Mouse (Mus musculus): ENCODE measurements around the gene Zfp57. TPM values are rescaled to one million over a fixed set of nuclear protein-coding genes. Genes with fewer than 3 reads are reported as not detected.
"Not testable (repeated sequence)": the region's sequence is repeated elsewhere in the genome, so short reads cannot be mapped to it uniquely, and the experiment has no call there.

Zfp57 gene
- under 1 TPM in 3 of 4 experiments, not detected in 1; 0.12 to 0.38 (median 0.27) TPM for total RNA-seq (2022)

- no peak for DNase-seq (ENCODE audit: low spot score in 2 of 2)
Observed at GRCm38 (mm10) chr17:37000863-37001262, at the start of gene Zfp57. Zfp57 (plus strand) TSS chr17:37001163.

DNA sequence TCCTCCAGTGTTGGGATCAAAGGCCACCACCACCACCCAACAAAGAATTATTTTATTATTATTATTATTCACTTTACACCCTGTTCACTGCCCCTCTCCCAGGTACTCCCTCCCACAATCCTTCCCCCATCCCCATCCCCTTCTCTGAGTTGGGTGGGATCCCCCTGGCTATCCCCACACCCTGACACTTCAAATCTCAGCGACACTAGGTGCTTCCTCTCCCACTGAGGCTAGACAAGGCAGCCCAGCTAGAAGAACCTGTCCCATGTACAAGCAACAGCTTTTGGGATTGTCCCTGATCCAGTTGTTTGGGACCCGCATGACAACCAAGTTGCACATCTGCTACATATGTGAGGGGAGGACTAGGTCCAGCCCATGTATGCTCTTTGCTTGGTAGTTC is 48.3 kb upstream of the Zfp57 start:
- no peak for DNase-seq (ENCODE audit: low spot score in 2 of 2)

DNA sequence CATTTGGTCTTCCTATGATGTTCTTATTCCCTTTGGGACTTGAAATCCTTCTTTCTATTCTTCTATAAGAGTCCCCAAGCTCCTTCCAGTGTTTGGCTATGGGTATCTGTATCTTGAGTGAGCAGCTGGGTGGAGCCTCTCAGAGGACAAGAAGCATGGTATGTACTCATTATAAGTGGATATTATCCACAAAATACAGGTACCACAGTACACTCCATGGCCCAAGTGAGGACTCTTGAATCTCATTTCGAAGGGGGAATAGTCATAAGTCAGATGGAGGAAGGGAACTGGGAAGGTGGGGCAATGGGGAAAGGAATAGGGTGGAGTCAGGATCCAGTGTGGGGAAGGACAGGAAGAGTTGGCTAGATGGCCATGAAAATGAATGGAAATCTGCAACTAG is 47.9 kb upstream of the Zfp57 start:
- DNase-seq (ENCODE audit: low spot score in 2 of 2): no peak

GRCm38 (mm10) chr17:36957999-36958743 is 42.8 kb upstream of the Zfp57 start, which contains the start of the genes Znrd1 and Znrd1as:
Znrd1 (minus strand) TSS chr17:36958559.
Znrd1as (plus strand) TSS chr17:36958592.
- peak; percentile 90 to 94 for DNase-seq (ENCODE audit: low spot score in 2 of 2)

DNA sequence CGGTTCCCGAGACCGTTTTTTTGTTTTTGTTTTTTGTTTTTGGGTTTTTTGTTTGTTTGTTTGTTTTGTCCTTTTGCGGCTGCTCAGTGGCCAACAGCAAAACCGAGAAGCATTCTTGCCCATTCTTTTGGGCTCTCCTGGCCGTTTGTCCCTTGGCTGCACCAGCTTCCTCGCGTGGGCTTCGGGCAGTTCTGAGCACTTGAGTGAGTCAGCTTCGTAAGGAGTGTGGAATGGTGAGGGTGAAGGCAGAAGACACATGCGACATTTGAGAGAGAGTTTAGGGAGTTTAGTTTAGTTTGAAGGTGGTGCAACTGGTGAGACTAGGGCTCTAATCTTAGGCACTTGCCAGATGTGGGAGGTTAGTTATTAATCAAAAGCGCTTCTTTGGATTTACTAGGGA is 42.1 kb upstream of the Zfp57 start:
- no peak for DNase-seq (ENCODE audit: low spot score in 2 of 2)

DNA sequence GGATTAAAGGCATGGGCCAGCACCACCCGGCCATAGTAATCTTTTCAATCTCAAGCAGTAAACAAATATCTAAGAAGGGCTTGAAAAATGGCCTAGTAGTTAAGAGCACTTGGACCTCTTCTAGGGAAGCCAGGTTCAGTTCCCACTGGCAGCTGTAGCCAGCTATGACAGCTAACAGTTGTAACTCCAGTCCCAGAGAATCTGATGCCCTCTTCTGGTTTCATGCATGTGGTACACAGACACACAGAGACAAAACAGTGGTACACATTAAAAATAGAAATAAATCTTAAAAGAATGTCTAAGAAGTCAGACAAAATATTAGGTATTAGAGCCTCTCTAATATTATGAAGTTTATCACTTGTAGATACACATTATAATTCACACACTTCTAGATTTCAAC is 39.8 kb upstream of the Zfp57 start:
- DNase-seq (ENCODE audit: low spot score in 2 of 2): no peak

- no peak for DNase-seq (ENCODE audit: low spot score in 2 of 2)
Observed at GRCm38 (mm10) chr17:36966875-36967274, 34.1 kb upstream of the Zfp57 start.

GRCm38 (mm10) chr17:36970316-36970890 is 30.6 kb upstream of the Zfp57 start:
- no peak for DNase-seq (ENCODE audit: low spot score in 2 of 2)

DNA sequence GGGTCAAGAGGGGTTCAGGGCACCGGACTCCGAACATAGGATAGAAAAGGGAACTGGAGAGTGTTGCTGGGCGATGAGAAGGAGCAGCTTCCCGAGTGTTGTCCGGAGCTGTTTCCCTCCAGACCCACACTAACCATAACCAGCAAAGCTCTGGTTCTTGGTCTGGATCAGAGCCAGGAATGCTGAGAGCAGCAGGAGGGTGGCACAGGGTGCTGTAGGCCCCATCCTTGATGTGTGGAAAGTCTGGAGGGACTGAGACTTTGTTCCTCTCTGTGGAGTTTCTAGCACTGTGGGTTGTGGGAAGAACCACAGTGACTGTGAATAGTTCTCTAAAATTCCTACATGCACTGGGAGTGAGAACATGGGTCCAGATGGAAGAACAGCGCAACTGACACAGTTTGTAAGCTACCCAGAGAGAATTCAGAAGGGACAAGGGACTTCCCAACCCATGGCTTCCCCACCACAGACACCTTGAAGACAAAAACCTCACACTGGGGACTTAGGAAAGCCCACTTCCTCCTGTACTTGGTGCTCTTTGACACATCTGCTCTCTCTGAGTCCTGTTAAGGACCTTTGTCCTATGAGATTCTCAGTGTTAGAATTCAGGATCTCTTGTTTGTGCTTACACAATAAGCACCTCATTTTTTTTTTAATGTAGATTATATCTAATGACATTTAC is 29.7 kb upstream of the Zfp57 start:
- no peak for DNase-seq (ENCODE audit: low spot score in 2 of 2)

DNA sequence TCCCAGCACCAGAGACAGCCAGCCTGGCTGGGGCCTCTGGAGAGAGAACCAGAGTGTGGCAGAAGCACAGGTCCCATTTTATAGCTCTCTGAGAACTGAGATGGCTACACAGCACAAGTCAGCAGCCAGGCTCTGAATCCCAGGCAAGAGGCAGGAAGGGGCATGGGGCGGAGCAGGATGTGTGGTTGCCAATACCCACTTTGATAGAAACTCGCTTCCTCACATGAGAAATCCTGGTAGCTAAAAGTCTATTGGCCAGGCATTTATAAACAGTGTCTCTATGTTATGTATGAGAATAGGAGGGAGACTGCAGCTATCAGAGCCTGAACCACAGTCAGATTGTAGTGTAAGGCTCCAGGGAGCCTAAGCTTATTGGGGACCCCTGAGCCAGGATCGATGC is 28.2 kb upstream of the Zfp57 start:
- DNase-seq (ENCODE audit: low spot score in 2 of 2): no peak

DNA sequence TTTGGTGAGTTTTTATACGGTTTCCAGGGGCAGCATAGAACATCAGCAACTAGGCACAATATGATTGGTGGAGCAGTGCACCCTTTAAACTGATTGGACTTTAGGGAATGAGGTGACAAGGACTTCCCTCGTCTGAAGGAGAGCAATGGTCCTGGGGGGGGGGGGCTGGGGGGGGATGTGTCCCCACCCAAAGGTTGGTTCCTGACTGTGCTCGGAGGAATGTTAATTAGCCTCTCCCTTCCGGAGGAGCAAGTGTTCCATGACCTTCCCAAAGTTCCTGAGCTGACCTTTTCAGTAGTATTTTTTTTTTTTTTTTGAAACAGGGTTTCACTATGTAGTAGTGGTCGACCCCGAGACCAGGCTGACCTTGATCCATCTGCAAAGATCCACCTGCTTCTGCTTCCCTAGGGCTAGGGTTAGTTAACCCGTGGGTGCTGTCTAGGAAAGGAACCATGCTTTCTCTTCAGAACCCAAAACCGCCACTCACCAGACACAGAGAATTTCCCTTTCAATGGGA is 27.6 kb upstream of the Zfp57 start:
- no peak for DNase-seq (ENCODE audit: low spot score in 2 of 2)

GRCm38 (mm10) chr17:36981221-36981813 is 19.6 kb upstream of the Zfp57 start, which contains the start of gene 2410137M14Rik:
2410137M14Rik (minus strand) TSS chr17:36981237.
- DNase-seq (ENCODE audit: low spot score in 2 of 2): peak; percentile 13 to 48

GRCm38 (mm10) chr17:36981845-36982244 is 19.1 kb upstream of the Zfp57 start:
- no peak for DNase-seq (ENCODE audit: low spot score in 2 of 2)

- DNase-seq (ENCODE audit: low spot score in 2 of 2): no peak
Observed at GRCm38 (mm10) chr17:36982253-36983155, 18.5 kb upstream of the Zfp57 start.

DNA sequence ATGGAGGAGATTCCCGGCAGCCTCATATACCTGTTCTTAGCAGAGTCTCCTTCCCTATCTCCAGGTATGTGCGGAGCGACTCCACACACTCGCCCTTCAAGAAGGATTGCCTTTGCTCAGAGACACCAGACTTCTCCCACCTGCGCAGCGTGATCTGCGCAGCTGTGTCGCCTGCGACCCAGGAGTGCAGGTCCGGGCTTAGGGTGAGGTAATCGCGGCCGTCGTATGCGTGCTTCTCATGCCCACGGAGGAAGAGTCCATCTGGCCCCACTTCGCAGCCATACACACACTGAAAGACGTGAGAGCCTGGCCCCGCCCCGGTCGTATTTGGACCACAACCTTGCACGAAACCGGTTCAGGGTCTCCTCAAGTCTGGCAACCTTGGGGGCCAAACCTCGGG is 12.5 kb upstream of the Zfp57 start:
- no peak for DNase-seq (ENCODE audit: low spot score in 2 of 2)

DNA sequence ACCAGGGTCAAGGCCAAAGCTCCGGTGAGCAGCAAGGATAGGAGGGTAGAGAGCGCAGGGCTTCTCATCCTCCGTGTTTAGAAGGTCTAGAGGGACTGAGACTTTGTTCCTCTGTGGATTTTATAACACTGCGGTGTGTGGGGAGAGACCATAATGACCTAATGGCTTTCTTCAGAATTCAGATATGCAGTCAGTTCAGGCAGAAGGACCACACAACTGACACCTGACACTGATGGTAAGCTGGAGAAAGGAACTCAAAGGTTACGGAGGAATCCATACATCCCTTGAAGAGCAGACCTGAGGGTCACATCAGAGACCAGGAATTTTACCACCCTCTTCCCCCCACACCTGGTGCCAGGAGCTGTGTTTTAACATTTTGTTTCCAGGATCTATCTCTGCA is 11.5 kb upstream of the Zfp57 start, which contains the start of gene H2-M5:
Gene H2-M5 (minus strand): TSS at position 101 of the 400 bp plus-strand sequence.
- DNase-seq (ENCODE audit: low spot score in 2 of 2): no peak

GRCm38 (mm10) chr17:36990630-36991029 is 10.3 kb upstream of the Zfp57 start:
- DNase-seq (ENCODE audit: low spot score in 2 of 2): not testable (repeated sequence)

- no peak for DNase-seq (ENCODE audit: low spot score in 2 of 2)
Observed at GRCm38 (mm10) chr17:36992336-36993104, 8.4 kb upstream of the Zfp57 start.

DNA sequence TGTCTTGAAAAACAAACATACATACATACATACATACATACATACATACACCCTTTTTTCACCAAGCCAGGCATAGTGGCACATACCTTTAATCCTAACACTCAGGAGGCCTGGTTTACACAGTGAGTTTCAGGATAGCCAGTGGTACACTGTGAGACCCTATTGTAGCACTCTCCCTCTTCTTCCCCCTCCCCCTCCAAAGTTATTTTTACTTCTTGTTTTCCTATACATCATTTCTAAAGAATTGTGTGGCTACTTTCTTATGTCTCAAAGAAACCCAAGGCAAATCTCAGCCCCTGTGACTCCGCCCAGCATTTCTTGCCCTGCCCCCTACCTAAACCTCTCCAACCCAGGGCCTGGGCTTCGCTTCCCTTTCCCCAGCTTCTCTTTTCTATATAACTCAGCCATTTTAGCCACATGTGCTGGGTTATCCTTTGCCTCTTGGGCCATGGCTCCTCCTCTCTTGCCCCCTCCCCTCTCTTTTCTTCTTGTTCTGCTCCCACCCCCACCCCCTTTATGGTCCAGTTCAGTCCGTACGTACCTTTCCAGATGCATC is 7.1 kb upstream of the Zfp57 start:
- no peak for DNase-seq (ENCODE audit: low spot score in 2 of 2)
